Mouse (Mus musculus): ENCODE measurements at regions not wholly inside any gene's neighbourhood (a gene's known extent, or its start where the extent isn't known, plus 50 kb on each side); places are given as distances from the start of the nearest gene placed in this dataset.
A peak's percentile ranks its signal among the peaks of the same experiment; 100 is the strongest.

DNA sequence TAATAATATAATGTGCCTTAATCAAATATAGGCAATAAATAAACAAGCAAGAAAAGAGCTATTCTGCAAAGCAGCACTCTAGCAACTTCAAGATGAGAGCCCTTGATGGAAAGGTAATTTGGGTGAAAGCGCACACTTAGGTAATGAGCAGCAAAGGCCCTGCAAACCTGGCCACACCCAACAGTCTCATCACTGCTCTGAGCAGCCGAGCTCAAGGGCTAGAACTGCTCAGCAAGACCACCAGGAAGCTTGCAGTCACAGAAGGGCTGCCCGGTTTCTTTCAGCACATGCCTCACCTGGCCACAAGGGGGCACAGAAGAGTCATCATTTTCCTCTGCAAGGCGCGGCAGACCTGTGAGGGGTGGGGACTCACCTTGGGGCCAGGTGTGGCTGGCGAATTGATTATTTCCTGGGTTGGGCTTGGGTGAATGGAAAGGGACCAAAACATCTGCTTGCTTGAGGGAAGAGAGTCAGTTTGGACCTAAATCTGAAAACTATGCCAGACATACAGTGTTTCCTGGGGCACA is 253.4 kb downstream of the Cbln1 start:
- TF ChIP-seq CTCF (IDR thresholded peaks at IDR 0.05) = peak; percentile 61
- Histone ChIP-seq H3K27ac (no peak overlapping the region), H3K4me3 (no peak overlapping the region)
- intact Hi-C loops (cut with DNase I) = loop anchor here (2.0 kb wide), 1 partner anchor 318 kb away; no protein-coding TSS in a partner anchor
- no peak for DNase-seq

DNA sequence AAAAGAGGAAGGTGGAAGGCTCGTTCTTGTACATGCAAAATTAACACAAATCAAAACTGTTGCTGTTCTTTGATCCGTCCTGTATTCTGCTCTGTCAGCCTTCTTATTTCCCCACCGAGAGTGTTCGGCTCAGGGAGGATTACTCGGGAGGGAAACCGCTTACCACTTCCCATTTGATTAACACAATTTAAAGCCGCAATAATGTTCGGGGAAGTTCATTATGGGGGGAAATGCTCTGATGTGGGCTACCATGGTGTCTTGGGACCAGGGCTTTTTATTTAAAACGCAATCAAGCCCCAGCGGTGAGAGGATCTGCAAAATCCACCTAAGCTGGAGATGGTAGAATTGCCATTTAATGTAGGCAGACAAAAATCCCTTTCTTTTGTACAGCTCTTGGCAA is 257.4 kb downstream of the Cbln1 start:
- intact Hi-C loops (cut with DNase I) = no loop called here
- DNase-seq = no peak
- H3K27ac ChIP-seq = no peak overlapping the region
- no peak overlapping the region for H3K4me3 ChIP-seq
- no peak for TF ChIP-seq CTCF (IDR thresholded peaks at IDR 0.05)

GRCm38 (mm10) chr8:87210546-87210945 is 261.9 kb downstream of the Cbln1 start:
- intact Hi-C loops (cut with DNase I) = no loop called here
- DNase-seq = no peak
- no peak overlapping the region for H3K27ac ChIP-seq
- H3K4me3 ChIP-seq = no peak overlapping the region
- no peak for TF ChIP-seq CTCF (IDR thresholded peaks at IDR 0.05)

- no peak overlapping the region for H3K4me3 ChIP-seq
- intact Hi-C loops (cut with DNase I) = loop anchor here (10.0 kb wide), 1 partner anchor 184 kb away; no protein-coding TSS in a partner anchor
- no peak overlapping the region for H3K27ac ChIP-seq
- TF ChIP-seq CTCF (IDR thresholded peaks at IDR 0.05) = no peak
- no peak for DNase-seq
Measured at GRCm38 (mm10) chr8:87209295-87209694, 263.1 kb downstream of the Cbln1 start.

GRCm38 (mm10) chr8:87208036-87208435 is 264.4 kb downstream of the Cbln1 start:
- no peak overlapping the region for H3K27ac ChIP-seq
- no peak for TF ChIP-seq CTCF (IDR thresholded peaks at IDR 0.05)
- H3K4me3 ChIP-seq = no peak overlapping the region
- no peak for DNase-seq
- intact Hi-C loops (cut with DNase I) = loop anchor here (10.0 kb wide), 1 partner anchor 183 kb away; no protein-coding TSS in a partner anchor

- intact Hi-C loops (cut with DNase I) = loop anchor here (10.0 kb wide), 1 partner anchor 178 kb away; no protein-coding TSS in a partner anchor
- no peak for DNase-seq
- H3K4me3 ChIP-seq = no peak overlapping the region
- TF ChIP-seq CTCF (IDR thresholded peaks at IDR 0.05) = no peak
- peak overlapping the region; percentile 74 for H3K27ac ChIP-seq
Measured at GRCm38 (mm10) chr8:87202639-87203160, 269.7 kb downstream of the Cbln1 start.

DNA sequence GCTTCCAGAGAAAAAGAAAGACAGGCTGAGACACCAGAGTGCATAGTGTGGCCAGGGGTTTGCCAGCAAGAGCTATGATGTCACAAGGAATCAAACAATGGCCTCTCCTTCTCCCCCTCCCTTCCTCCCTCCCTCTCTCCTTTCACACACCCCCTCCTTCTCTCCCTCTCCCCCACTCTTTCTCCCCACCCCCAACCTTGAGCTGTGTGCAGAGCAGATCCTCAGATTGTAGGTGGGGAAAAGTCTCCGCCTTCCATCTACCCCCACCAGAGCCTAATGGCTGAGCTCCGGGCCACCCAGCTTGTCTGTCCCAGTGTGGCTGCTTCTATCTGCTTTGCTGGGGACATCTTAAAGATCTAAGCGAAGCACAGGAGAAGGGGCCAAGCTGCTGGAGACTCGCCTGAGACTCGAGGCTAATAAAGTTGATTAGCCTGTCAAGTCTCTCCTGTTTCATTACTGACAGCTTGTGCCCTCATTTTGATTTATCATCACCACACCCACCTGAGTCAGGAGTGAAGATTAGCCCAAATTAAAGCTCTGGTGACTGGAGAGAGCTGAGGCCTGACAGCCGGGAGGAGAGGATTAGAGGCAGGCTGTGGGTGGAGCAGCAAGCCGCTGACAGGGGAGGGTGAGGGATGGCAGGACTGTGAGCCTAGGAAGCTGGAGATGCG is 272.8 kb downstream of the Cbln1 start:
- TF ChIP-seq CTCF (IDR thresholded peaks at IDR 0.05) = no peak
- no peak for DNase-seq
- no peak overlapping the region for H3K4me3 ChIP-seq
- H3K27ac ChIP-seq = no peak overlapping the region
- intact Hi-C loops (cut with DNase I) = loop anchor here (10.0 kb wide), 1 partner anchor 175 kb away; no protein-coding TSS in a partner anchor

DNA sequence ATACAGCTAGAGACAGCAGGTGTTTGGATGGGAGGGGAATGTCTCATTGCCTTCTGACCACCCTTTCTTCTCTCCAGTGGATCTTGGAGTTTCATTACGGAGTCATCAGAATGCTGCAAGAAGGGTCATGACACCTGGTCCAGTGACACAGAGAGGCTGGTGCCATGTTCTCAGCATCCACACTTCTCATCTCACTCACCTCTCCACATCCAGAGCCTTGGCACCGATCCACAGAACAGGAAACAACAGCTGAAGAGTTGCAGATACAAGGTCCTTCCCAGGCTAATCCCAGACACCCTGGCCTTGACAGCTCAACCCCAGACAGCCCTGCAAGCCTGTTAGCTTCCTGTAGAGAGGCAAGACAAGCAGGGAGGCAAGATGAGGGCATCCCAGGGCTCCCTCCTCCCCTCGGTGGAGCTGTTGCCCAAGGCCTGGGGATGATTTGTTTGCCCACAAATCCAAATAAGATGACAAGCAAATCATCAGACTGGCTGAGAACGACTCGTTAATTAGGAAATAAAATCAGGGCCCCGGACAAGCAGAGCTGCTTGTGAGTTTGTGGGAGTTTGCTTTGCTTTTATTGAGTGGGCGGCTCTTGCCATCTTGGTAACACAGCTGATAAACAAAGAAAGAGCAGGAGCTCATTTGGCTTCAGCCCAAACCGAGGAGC is 274.4 kb downstream of the Cbln1 start:
- no peak overlapping the region for H3K4me3 ChIP-seq
- no peak for DNase-seq
- intact Hi-C loops (cut with DNase I) = no loop called here
- no peak overlapping the region for H3K27ac ChIP-seq
- TF ChIP-seq CTCF (IDR thresholded peaks at IDR 0.05) = no peak

GRCm38 (mm10) chr8:87197000-87197399 is 275.4 kb downstream of the Cbln1 start:
- no peak for DNase-seq
- H3K4me3 ChIP-seq = no peak overlapping the region
- intact Hi-C loops (cut with DNase I) = no loop called here
- no peak for TF ChIP-seq CTCF (IDR thresholded peaks at IDR 0.05)
- H3K27ac ChIP-seq = no peak overlapping the region

- no peak for TF ChIP-seq CTCF (IDR thresholded peaks at IDR 0.05)
- intact Hi-C loops (cut with DNase I) = no loop called here
- no peak overlapping the region for H3K4me3 ChIP-seq
- no peak for DNase-seq
- no peak overlapping the region for H3K27ac ChIP-seq
Measured at GRCm38 (mm10) chr8:87196050-87196449, 276.4 kb downstream of the Cbln1 start.

DNA sequence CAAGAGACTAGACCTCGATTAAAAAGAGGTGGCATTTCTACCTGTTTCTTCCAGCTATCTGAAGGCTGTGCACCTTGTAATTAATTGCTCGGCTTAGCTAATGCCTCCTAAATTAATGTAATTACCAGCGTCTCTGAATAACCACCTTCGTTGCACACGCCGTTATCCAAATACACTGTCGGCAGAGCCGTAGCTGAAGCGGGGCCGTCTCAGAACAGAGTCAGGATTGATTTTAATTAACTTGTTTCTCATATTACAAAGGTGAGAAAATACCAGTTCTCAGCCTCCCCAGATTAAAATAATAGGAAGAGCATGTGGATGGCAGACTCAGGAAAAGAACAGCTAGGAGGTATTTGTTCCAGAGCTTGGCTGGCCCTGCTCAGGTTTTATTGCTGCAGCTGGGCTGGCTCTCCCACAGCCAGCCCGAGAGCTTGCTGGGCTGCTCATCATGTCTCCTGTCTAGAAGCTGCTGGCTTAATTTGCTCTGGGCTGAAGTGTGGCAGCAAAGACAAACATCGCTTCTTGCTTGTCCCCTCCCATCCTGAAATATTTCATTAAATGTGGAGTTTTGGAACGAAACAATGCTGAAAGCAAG is 282.5 kb downstream of the Cbln1 start:
- no peak for TF ChIP-seq CTCF (IDR thresholded peaks at IDR 0.05)
- Histone ChIP-seq H3K27ac (no peak overlapping the region), H3K4me3 (no peak overlapping the region)
- intact Hi-C loops (cut with DNase I) = no loop called here
- no peak for DNase-seq

DNA sequence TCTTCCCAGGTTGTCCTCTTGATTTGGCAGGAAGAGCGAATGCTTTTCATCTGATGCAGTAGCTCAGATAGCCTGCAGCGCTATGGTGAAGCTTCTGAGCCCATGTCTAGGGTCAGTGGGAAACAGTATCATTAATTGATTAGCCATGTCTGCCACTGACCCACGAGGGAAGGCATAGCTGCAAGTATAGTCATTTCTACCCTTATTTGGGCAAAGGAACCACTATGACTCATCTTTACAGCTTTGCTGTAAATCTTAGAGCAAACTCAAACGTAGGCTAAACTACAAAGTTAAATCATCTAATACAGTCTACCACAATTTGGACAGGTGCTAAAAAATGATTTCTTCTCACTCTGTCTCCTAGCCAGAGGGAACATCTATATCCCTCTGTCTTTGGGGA is 289.5 kb downstream of the Cbln1 start:
- TF ChIP-seq CTCF (IDR thresholded peaks at IDR 0.05) = no peak
- Histone ChIP-seq H3K27ac (no peak overlapping the region), H3K4me3 (no peak overlapping the region)
- intact Hi-C loops (cut with DNase I) = no loop called here
- DNase-seq = no peak

GRCm38 (mm10) chr8:87178561-87178960 is 293.5 kb upstream of the N4bp1 start:
- no peak overlapping the region for H3K4me3 ChIP-seq
- intact Hi-C loops (cut with DNase I) = no loop called here
- DNase-seq = no peak
- no peak overlapping the region for H3K27ac ChIP-seq
- no peak for TF ChIP-seq CTCF (IDR thresholded peaks at IDR 0.05)
